Mouse (Mus musculus): ENCODE data around the gene Strn4. TPM values are rescaled to one million over a fixed set of nuclear protein-coding genes. Genes with fewer than 3 reads are reported as not detected.
A peak's percentile ranks its signal among the peaks of the same experiment; 100 is the strongest.

Gene Strn4
- polyA plus RNA-seq, 1 experiment from 2014 or later, result 90.9 TPM

DNA sequence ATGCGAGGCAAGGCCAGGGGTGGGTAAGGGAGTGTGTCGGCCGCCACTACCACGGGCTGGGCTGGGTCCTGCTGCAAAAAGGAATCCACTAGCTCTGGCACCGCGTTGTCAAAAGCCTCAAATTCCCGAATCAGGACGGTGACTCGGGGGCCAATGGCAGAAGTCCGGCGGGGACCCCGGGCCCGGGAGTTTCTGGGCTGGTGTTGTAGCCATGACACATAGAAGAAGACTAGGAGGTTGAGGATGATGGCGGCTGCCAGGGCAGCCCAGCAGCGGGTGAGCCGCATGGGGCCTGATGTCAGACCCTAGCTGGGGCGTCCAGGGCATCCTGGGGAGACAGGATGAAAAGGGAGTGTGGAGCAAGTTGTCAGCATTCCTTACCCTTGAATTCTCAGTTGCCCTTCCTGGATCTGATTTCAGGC is 4.0 kb upstream of the Strn4 start:
- peaks cover 15% of the 10 kb centered on the region for H3K27me3 ChIP-seq (ENCODE audit: control insufficient read depth, insufficient read depth, low read length)
- no peak overlapping the region for H3K27ac ChIP-seq (replicated peaks in 1 of 2; ENCODE audit: control insufficient read depth in 1 of 2, insufficient read depth in 1 of 2, low read depth in 2 of 2, low read length in 2 of 2)
- peaks cover 56% of the 10 kb centered on the region for H3K36me3 ChIP-seq (ENCODE audit: control insufficient read depth, insufficient read depth, low read length)
- H3K9me3 ChIP-seq (ENCODE audit: control insufficient read depth, low read length), result no peaks in the 10 kb centered on the region
- ATAC-seq (ENCODE audit: insufficient number of reproducible peaks, insufficient read depth, low FRiP score, low read depth), result no peak
- 21% methylated on average over 17 of the region's 17 CpGs for WGBS
- H3K4me1 ChIP-seq (ENCODE audit: control insufficient read depth in 2 of 2, insufficient read depth in 2 of 2, low read length in 2 of 2), result peaks cover 8 to 18% of the 10 kb centered on the region in 2 experiments
- peak overlapping the region; percentile 58 for H3K9ac ChIP-seq (ENCODE audit: low read length)
- peak overlapping the region; percentile 82 for H3K4me2 ChIP-seq (ENCODE audit: low read length)
- peak overlapping the region; percentile 36 to 40 for H3K4me3 ChIP-seq (ENCODE audit: control insufficient read depth in 1 of 2, insufficient read depth in 1 of 2, low read depth in 1 of 2, low read length in 2 of 2)

DNA sequence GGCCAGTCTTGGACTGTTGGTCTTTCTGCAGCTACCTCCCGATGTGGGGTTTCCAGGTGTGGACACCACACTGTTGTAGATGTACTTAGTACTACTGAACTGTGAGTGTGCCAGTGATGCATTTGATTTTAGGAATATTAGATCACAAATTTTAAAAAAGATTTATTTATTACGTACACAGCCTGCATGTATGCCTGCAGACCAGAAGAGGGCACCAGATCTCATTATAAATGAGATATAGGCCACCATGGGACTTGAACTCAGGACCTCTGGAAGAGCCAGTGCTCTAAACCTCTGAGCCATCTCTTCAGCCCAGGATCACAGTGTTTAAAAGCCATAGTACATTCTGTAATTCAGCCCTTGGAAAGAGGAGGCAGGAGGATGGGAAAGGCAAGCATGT is 3.2 kb upstream of the Strn4 start:
- H3K4me3 ChIP-seq (ENCODE audit: control insufficient read depth in 1 of 2, insufficient read depth in 1 of 2, low read depth in 1 of 2, low read length in 2 of 2), result no peak overlapping the region
- peaks cover 10 to 23% of the 10 kb centered on the region in 2 experiments for H3K4me1 ChIP-seq (ENCODE audit: control insufficient read depth in 2 of 2, insufficient read depth in 2 of 2, low read length in 2 of 2)
- no peak overlapping the region for H3K4me2 ChIP-seq (ENCODE audit: low read length)
- no peak for ATAC-seq (ENCODE audit: insufficient number of reproducible peaks, insufficient read depth, low FRiP score, low read depth)
- H3K27ac ChIP-seq (replicated peaks in 1 of 2; ENCODE audit: control insufficient read depth in 1 of 2, insufficient read depth in 1 of 2, low read depth in 2 of 2, low read length in 2 of 2), result no peak overlapping the region
- no peaks in the 10 kb centered on the region for H3K9me3 ChIP-seq (ENCODE audit: control insufficient read depth, low read length)
- peaks cover 55% of the 10 kb centered on the region for H3K36me3 ChIP-seq (ENCODE audit: control insufficient read depth, insufficient read depth, low read length)
- H3K9ac ChIP-seq (ENCODE audit: low read length), result no peak overlapping the region
- peaks cover 15% of the 10 kb centered on the region for H3K27me3 ChIP-seq (ENCODE audit: control insufficient read depth, insufficient read depth, low read length)
- 75% methylated on average over 2 of the region's 2 CpGs for WGBS

DNA sequence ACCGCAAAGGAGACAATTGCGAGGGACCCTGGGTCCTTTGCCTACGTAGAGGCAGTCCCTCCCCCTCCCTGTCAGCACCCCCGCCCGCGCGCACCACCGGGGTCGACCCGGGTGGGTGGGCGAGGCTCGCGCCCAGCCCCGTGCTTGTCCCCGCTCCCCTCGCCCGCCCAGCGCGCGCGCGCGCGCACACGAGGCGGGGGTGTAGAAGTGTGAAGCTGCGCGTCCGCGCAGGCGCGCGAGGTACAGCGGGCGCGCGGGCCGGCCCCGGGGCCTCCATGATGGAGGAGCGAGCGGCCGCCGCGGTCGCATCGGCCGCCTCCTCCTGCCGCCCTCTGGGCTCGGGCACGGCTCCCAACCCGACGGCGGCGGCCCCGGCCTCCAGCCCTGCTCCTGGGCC is 387 bp downstream of the Strn4 start:
- Histone ChIP-seq H3K4me3 (ENCODE audit: control insufficient read depth in 1 of 2, insufficient read depth in 1 of 2, low read depth in 1 of 2, low read length in 2 of 2) (peak overlapping the region; percentile 91 to 98), H3K9ac (ENCODE audit: low read length) (peak overlapping the region; percentile 100), H3K27ac (replicated peaks in 1 of 2; ENCODE audit: control insufficient read depth in 1 of 2, insufficient read depth in 1 of 2, low read depth in 2 of 2, low read length in 2 of 2) (peak overlapping the region; percentile 76 to 94), H3K9me3 (ENCODE audit: control insufficient read depth, low read length) (no peaks in the 10 kb centered on the region), H3K4me2 (ENCODE audit: low read length) (peak overlapping the region; percentile 95), H3K4me1 (ENCODE audit: control insufficient read depth in 2 of 2, insufficient read depth in 2 of 2, low read length in 2 of 2) (peaks cover 23 to 53% of the 10 kb centered on the region in 2 experiments), H3K36me3 (ENCODE audit: control insufficient read depth, insufficient read depth, low read length) (peaks cover 26% of the 10 kb centered on the region), H3K27me3 (ENCODE audit: control insufficient read depth, insufficient read depth, low read length) (peaks cover 9% of the 10 kb centered on the region)
- WGBS, result under 1% methylated on average over 48 of the region's 55 CpGs
- peak; percentile 80 for ATAC-seq (ENCODE audit: insufficient number of reproducible peaks, insufficient read depth, low FRiP score, low read depth)

- peak within 1 kb of the TSS; percentile 100 for H3K9ac ChIP-seq (ENCODE audit: low read length)
- WGBS, result under 1% methylated on average over 43 of the region's 64 CpGs
- peaks cover 26% of the 10 kb centered on the region for H3K36me3 ChIP-seq (ENCODE audit: control insufficient read depth, insufficient read depth, low read length)
- H3K27ac ChIP-seq (replicated peaks in 1 of 2; ENCODE audit: control insufficient read depth in 1 of 2, insufficient read depth in 1 of 2, low read depth in 2 of 2, low read length in 2 of 2), result peak within 1 kb of the TSS; percentile 76 to 94
- H3K27me3 ChIP-seq (ENCODE audit: control insufficient read depth, insufficient read depth, low read length), result peaks cover 9% of the 10 kb centered on the region
- peak; percentile 76 for ATAC-seq (ENCODE audit: insufficient number of reproducible peaks, insufficient read depth, low FRiP score, low read depth)
- H3K4me1 ChIP-seq (ENCODE audit: control insufficient read depth in 2 of 2, insufficient read depth in 2 of 2, low read length in 2 of 2), result peaks cover 25 to 55% of the 10 kb centered on the region in 2 experiments
- no peaks in the 10 kb centered on the region for H3K9me3 ChIP-seq (ENCODE audit: control insufficient read depth, low read length)
- H3K4me2 ChIP-seq (ENCODE audit: low read length), result peak within 1 kb of the TSS; percentile 95
- H3K4me3 ChIP-seq (ENCODE audit: control insufficient read depth in 1 of 2, insufficient read depth in 1 of 2, low read depth in 1 of 2, low read length in 2 of 2), result peak within 1 kb of the TSS; percentile 91 to 98
Measured at GRCm38 (mm10) chr7:16816475-16817122, 910 bp downstream of the Strn4 start, which contains the start of gene Fkrp. Gene Fkrp, minus strand, starts transcription at chr7:16816732.

DNA sequence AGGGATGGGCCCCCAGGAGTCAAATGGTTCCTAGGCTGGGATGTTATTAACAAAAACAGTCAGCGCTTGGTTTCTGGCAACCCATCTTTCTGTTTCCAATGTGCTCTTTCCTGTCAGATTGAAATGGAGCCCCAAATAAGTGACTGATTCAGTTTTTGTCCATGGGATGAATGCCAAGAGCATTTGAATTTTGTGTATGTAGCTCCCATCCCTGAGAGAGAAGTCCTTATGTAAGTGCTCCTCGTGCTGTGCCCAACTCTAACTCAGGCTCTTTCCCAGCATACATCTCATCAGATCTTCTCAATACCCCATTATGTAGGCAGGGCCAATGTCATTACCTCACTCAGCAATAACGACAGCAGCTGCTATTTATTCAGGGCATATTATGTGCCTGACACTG is 2.0 kb downstream of the Strn4 start:
- no peaks in the 10 kb centered on the region for H3K9me3 ChIP-seq (ENCODE audit: control insufficient read depth, low read length)
- H3K4me1 ChIP-seq (ENCODE audit: control insufficient read depth in 2 of 2, insufficient read depth in 2 of 2, low read length in 2 of 2), result peaks cover 25 to 63% of the 10 kb centered on the region in 2 experiments
- no peak for ATAC-seq (ENCODE audit: insufficient number of reproducible peaks, insufficient read depth, low FRiP score, low read depth)
- peak overlapping the region; percentile 91 to 98 for H3K4me3 ChIP-seq (ENCODE audit: control insufficient read depth in 1 of 2, insufficient read depth in 1 of 2, low read depth in 1 of 2, low read length in 2 of 2)
- peak overlapping the region; percentile 100 for H3K9ac ChIP-seq (ENCODE audit: low read length)
- H3K27me3 ChIP-seq (ENCODE audit: control insufficient read depth, insufficient read depth, low read length), result no peaks in the 10 kb centered on the region
- peaks cover 32% of the 10 kb centered on the region for H3K36me3 ChIP-seq (ENCODE audit: control insufficient read depth, insufficient read depth, low read length)
- no peak overlapping the region for H3K27ac ChIP-seq (replicated peaks in 1 of 2; ENCODE audit: control insufficient read depth in 1 of 2, insufficient read depth in 1 of 2, low read depth in 2 of 2, low read length in 2 of 2)
- 55% methylated on average over 3 of the region's 3 CpGs for WGBS
- peak overlapping the region; percentile 95 for H3K4me2 ChIP-seq (ENCODE audit: low read length)

DNA sequence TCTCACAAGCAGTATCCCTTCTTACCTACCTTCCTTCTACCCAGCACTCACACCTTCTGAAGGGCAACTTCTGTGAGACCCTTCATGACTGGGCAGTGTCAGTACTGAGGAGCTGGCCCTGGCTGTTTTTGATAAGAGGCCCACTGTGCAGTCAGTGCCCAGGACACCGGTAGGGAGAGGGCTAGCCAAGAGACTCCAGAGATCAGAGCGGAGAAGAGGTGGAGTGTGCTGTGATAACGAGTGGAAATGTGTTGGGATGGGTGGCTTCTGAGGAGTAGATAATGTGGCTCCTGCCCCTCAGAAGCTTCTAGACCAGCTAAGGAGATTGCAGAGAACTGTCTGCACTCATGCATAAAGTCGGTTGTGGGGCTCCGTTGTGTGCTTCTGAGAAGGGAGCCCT is 4.1 kb downstream of the Strn4 start:
- no peak for ATAC-seq (ENCODE audit: insufficient number of reproducible peaks, insufficient read depth, low FRiP score, low read depth)
- H3K4me2 ChIP-seq (ENCODE audit: low read length), result no peak overlapping the region
- no peak overlapping the region for H3K4me3 ChIP-seq (ENCODE audit: control insufficient read depth in 1 of 2, insufficient read depth in 1 of 2, low read depth in 1 of 2, low read length in 2 of 2)
- WGBS, result 40% methylated on average over 5 of the region's 5 CpGs
- H3K36me3 ChIP-seq (ENCODE audit: control insufficient read depth, insufficient read depth, low read length), result peaks cover 28% of the 10 kb centered on the region
- H3K4me1 ChIP-seq (ENCODE audit: control insufficient read depth in 2 of 2, insufficient read depth in 2 of 2, low read length in 2 of 2), result peaks cover 30 to 79% of the 10 kb centered on the region in 2 experiments
- H3K9ac ChIP-seq (ENCODE audit: low read length), result no peak overlapping the region; the same call in 1 of the 2 replicates
- peak overlapping the region in 1 of 2 experiments; percentile 37; a peak in 1 of 4 replicates for H3K27ac ChIP-seq (replicated peaks in 1 of 2; ENCODE audit: control insufficient read depth in 1 of 2, insufficient read depth in 1 of 2, low read depth in 2 of 2, low read length in 2 of 2)
- no peaks in the 10 kb centered on the region for H3K9me3 ChIP-seq (ENCODE audit: control insufficient read depth, low read length)
- no peaks in the 10 kb centered on the region for H3K27me3 ChIP-seq (ENCODE audit: control insufficient read depth, insufficient read depth, low read length)

- Histone ChIP-seq H3K9ac (ENCODE audit: low read length) (peak overlapping the region; percentile 11; the same call in 1 of the 2 replicates), H3K9me3 (ENCODE audit: control insufficient read depth, low read length) (no peaks in the 10 kb centered on the region), H3K27ac (replicated peaks in 1 of 2; ENCODE audit: control insufficient read depth in 1 of 2, insufficient read depth in 1 of 2, low read depth in 2 of 2, low read length in 2 of 2) (peak overlapping the region in 1 of 2 experiments; percentile 37; a peak in 1 of 4 replicates), H3K4me1 (ENCODE audit: control insufficient read depth in 2 of 2, insufficient read depth in 2 of 2, low read length in 2 of 2) (peaks cover 30 to 78% of the 10 kb centered on the region in 2 experiments), H3K36me3 (ENCODE audit: control insufficient read depth, insufficient read depth, low read length) (peaks cover 32% of the 10 kb centered on the region), H3K27me3 (ENCODE audit: control insufficient read depth, insufficient read depth, low read length) (no peaks in the 10 kb centered on the region), H3K4me2 (ENCODE audit: low read length) (no peak overlapping the region), H3K4me3 (ENCODE audit: control insufficient read depth in 1 of 2, insufficient read depth in 1 of 2, low read depth in 1 of 2, low read length in 2 of 2) (no peak overlapping the region)
- 63% methylated on average over 5 of the region's 5 CpGs for WGBS
- no peak for ATAC-seq (ENCODE audit: insufficient number of reproducible peaks, insufficient read depth, low FRiP score, low read depth)
Measured at GRCm38 (mm10) chr7:16820271-16820763, 4.6 kb downstream of the Strn4 start.

All from heart, embryonic 14.5 days (tissue).